Mouse (Mus musculus) CH12.LX (cell line): ENCODE results near the gene 2410004B18Rik. TPM values are rescaled to one million over a fixed set of nuclear protein-coding genes. Genes with fewer than 3 reads are reported as not detected.
A peak's percentile ranks its signal among the peaks of the same experiment; 100 is the strongest.

Source experiments
- DNase-seq: peaks from one replicate; pipeline ENCODE4 v3.0.0-alpha.2; 2013; ENCODE audit errors: extremely low read depth
- H3K27ac ChIP-seq: 2 replicates; pipeline ENCODE4 v1.5.1; 2012; ENCODE audit warnings: low read depth, mild to moderate bottlenecking, control low read depth, moderate library complexity; ENCODE audit not compliant: insufficient read depth
- H3K27me3 ChIP-seq: replicated peaks from 2 replicates; pipeline ENCODE3; 2012; ENCODE audit warnings: inconsistent platforms
- H3K36me3 ChIP-seq, 2 experiments: replicated peaks in 1 of 2; 2 replicates each; pipeline versions ENCODE3 to v1.6.1; 2012; ENCODE audit warnings: inconsistent platforms in 1 of 2, low read length in 1 of 2, mild to moderate bottlenecking in 1 of 2, mixed read lengths in 1 of 2, moderate library complexity in 1 of 2; ENCODE audit not compliant: control insufficient read depth in 1 of 2, insufficient read depth in 1 of 2
- H3K4me1 ChIP-seq, 2 experiments: 2 replicates each; pipeline ENCODE4 v1.6.1; 2012; ENCODE audit warnings: inconsistent platforms in 1 of 2, moderate library complexity in 1 of 2; ENCODE audit not compliant: insufficient read depth in 2 of 2, control insufficient read depth in 1 of 2
- H3K4me2 ChIP-seq: 2 replicates; pipeline ENCODE4 v1.6.1; 2012; ENCODE audit warnings: low read depth, mild to moderate bottlenecking, control low read depth; ENCODE audit not compliant: poor library complexity, insufficient read depth, severe bottlenecking
- H3K4me3 ChIP-seq, 3 experiments: fragments of 150-350 bp in 1 of 3; sonication (generic) in 1 of 3; replicated peaks in 1 of 3; 2 replicates each; pipeline versions ENCODE3 to v1.5.1; 2011 to 2012; ENCODE audit warnings: low read depth in 2 of 3, low read length in 2 of 3, mild to moderate bottlenecking in 2 of 3, moderate library complexity in 2 of 3, control low read depth in 1 of 3, improper control_type of control experiment in 1 of 3, inconsistent platforms in 1 of 3, mixed read lengths in 1 of 3; ENCODE audit not compliant: poor library complexity in 1 of 3
- H3K79me2 ChIP-seq: replicated peaks from 2 replicates; pipeline ENCODE4 v1.6.1; 2012; ENCODE audit warnings: mild to moderate bottlenecking, moderate library complexity; ENCODE audit not compliant: control insufficient read depth, poor library complexity, insufficient read depth, severe bottlenecking; ENCODE audit errors: extremely low read depth
- H3K9ac ChIP-seq: 2 replicates; pipeline ENCODE4 v1.6.1; 2012; ENCODE audit warnings: low read depth, mild to moderate bottlenecking, control low read depth, moderate library complexity; ENCODE audit not compliant: insufficient read depth
- H3K9me3 ChIP-seq: replicated peaks from 2 replicates; pipeline ENCODE3; 2012; ENCODE audit warnings: low read length, inconsistent platforms, mixed read lengths
- BHLHE40 ChIP-seq: IDR thresholded peaks from 2 replicates; pipeline ENCODE4 v1.6.1; 2011; ENCODE audit warnings: mild to moderate bottlenecking, low read depth, low read length, improper control_type of control experiment
- CHD2 ChIP-seq: IDR thresholded peaks from 2 replicates; pipeline ENCODE4 v1.6.1; 2011; ENCODE audit warnings: low read length, improper control_type of control experiment
- CTCF ChIP-seq, 2 experiments: IDR thresholded peaks in 1 of 2; conservative IDR thresholded peaks in 1 of 2; 2 replicates each; pipeline ENCODE4 v1.5.1; 2011 to 2012; ENCODE audit warnings: low read depth in 2 of 2, low read length in 2 of 2, improper control_type of control experiment in 1 of 2, inconsistent platforms in 1 of 2, mild to moderate bottlenecking in 1 of 2, moderate library complexity in 1 of 2
- E2F4 ChIP-seq: IDR thresholded peaks from 2 replicates; pipeline ENCODE4 v1.6.1; 2011; ENCODE audit warnings: low read depth, low read length, improper control_type of control experiment; ENCODE audit not compliant: insufficient replicate concordance
- ELF1 ChIP-seq: IDR thresholded peaks from 2 replicates; pipeline ENCODE4 v1.6.1; 2014; ENCODE audit warnings: low read depth, mild to moderate bottlenecking, inconsistent platforms, low read length, improper control_type of control experiment
- ETS1 ChIP-seq: conservative IDR thresholded peaks from 2 replicates; pipeline ENCODE4 v1.6.1; 2012; ENCODE audit warnings: low read depth, mild to moderate bottlenecking, inconsistent platforms, low read length, improper control_type of control experiment, moderate library complexity
- GABPA ChIP-seq: IDR thresholded peaks from 2 replicates; pipeline ENCODE4 v1.6.1; 2012; ENCODE audit warnings: low read depth, low read length, improper control_type of control experiment, inconsistent platforms; ENCODE audit not compliant: insufficient replicate concordance
- HCFC1 ChIP-seq: IDR thresholded peaks from 2 replicates; pipeline ENCODE4 v1.6.1; 2012; ENCODE audit warnings: low read depth, mild to moderate bottlenecking, inconsistent platforms, low read length, improper control_type of control experiment
- IRF4 ChIP-seq: IDR thresholded peaks from 2 replicates; pipeline ENCODE4 v1.6.1; 2014; ENCODE audit warnings: low read depth, mild to moderate bottlenecking, inconsistent platforms, low read length, improper control_type of control experiment
- JUN ChIP-seq: IDR thresholded peaks from 2 replicates; pipeline ENCODE4 v1.6.1; 2011; ENCODE audit warnings: low read depth, mild to moderate bottlenecking, low read length, improper control_type of control experiment, moderate library complexity; ENCODE audit not compliant: insufficient read depth
- KAT2A ChIP-seq: IDR thresholded peaks from 2 replicates; pipeline ENCODE4 v1.6.1; 2012; ENCODE audit warnings: low read length, improper control_type of control experiment, inconsistent platforms; ENCODE audit not compliant: insufficient replicate concordance
- MAFK ChIP-seq: IDR thresholded peaks from 2 replicates; pipeline ENCODE4 v1.6.1; 2011; ENCODE audit warnings: low read length, improper control_type of control experiment; ENCODE audit not compliant: insufficient replicate concordance
- MAX ChIP-seq: IDR thresholded peaks from 2 replicates; pipeline ENCODE4 v1.6.1; 2011; ENCODE audit warnings: low read length, improper control_type of control experiment
- NELFE ChIP-seq: IDR thresholded peaks from 2 replicates; pipeline ENCODE4 v1.6.1; 2011; ENCODE audit warnings: low read depth, low read length, improper control_type of control experiment
- POLR2A ChIP-seq: IDR thresholded peaks from 2 replicates; pipeline ENCODE4 v1.6.1; 2011; ENCODE audit warnings: low read depth, mild to moderate bottlenecking, improper control_type of control experiment, low read length
- RAD21 ChIP-seq: IDR thresholded peaks from 2 replicates; pipeline ENCODE4 v1.6.1; 2011; ENCODE audit warnings: low read depth, mild to moderate bottlenecking, low read length, improper control_type of control experiment, moderate library complexity
- SMC3 ChIP-seq: IDR thresholded peaks from 2 replicates; pipeline ENCODE4 v1.6.1; 2011; ENCODE audit warnings: low read depth, low read length, improper control_type of control experiment
- TBP ChIP-seq: conservative IDR thresholded peaks from 2 replicates; pipeline ENCODE4 v1.6.1; 2011; ENCODE audit warnings: low read depth, low read length, improper control_type of control experiment
- TCF12 ChIP-seq: IDR thresholded peaks from 2 replicates; pipeline ENCODE4 v1.6.1; 2014; ENCODE audit warnings: low read depth, mild to moderate bottlenecking, inconsistent platforms, low read length, improper control_type of control experiment
- UBTF ChIP-seq: IDR thresholded peaks from 2 replicates; pipeline ENCODE4 v1.6.1; 2012; ENCODE audit warnings: low read depth, mild to moderate bottlenecking, inconsistent platforms, low read length, improper control_type of control experiment, moderate library complexity
- USF1 ChIP-seq: IDR thresholded peaks from 2 replicates; pipeline ENCODE4 v1.6.1; 2014; ENCODE audit warnings: low read depth, mild to moderate bottlenecking, inconsistent platforms, low read length, improper control_type of control experiment
- ZC3H11A ChIP-seq: IDR thresholded peaks from 2 replicates; pipeline ENCODE4 v1.6.1; 2012; ENCODE audit warnings: low read depth, mild to moderate bottlenecking, inconsistent platforms, low read length, improper control_type of control experiment
- ZKSCAN1 ChIP-seq: IDR thresholded peaks from 2 replicates; pipeline ENCODE4 v1.6.1; 2012; ENCODE audit warnings: low read depth, inconsistent platforms, low read length, improper control_type of control experiment, borderline replicate concordance
- ZNF384 ChIP-seq: IDR thresholded peaks from 2 replicates; pipeline ENCODE4 v1.6.1; 2012; ENCODE audit warnings: low read depth, low read length, improper control_type of control experiment, inconsistent platforms
- dilution Hi-C: fragments of 300-500 bp; cut with MboI; formaldehyde crosslinking; loops from 2 replicates; pipeline ENCODE4 v1.14.3; 2020; ENCODE audit warnings: low sequenced_read_pairs; ENCODE audit not compliant: extremely low pct_unique_long_range_greater_than_20kb, extremely low pct_ligation_motif_present
- in situ Hi-C: fragments of 300-500 bp; cut with MboI; formaldehyde crosslinking; loops from 3 replicates; pipeline ENCODE4 v1.14.3; 2019; ENCODE audit warnings: low sequenced_read_pairs, low pct_ligation_motif_present, low pct_unique_long_range_greater_than_20kb, mixed read lengths
- polyA plus RNA-seq: library from polyadenylated mRNA; unstranded; fragments of >175 nt; gene quantifications from 2 replicates; pipeline ENCODE4 v1.2.1, GENCODE M21; 2012; ENCODE audit warnings: low read depth; ENCODE audit not compliant: insufficient read length
- total RNA-seq, 2 experiments: library from RNA; depleted of rRNA; stranded (reverse); fragments of 300-350 nt in 1 of 2; fragments of >200 nt in 1 of 2; gene quantifications; 2 replicates each; pipeline ENCODE4 v1.2.3; 2012 to 2014

The 2410004B18Rik gene
- total and polyA plus RNA-seq, 3 experiments, result 51.9 to 138 (median 123) TPM

DNA sequence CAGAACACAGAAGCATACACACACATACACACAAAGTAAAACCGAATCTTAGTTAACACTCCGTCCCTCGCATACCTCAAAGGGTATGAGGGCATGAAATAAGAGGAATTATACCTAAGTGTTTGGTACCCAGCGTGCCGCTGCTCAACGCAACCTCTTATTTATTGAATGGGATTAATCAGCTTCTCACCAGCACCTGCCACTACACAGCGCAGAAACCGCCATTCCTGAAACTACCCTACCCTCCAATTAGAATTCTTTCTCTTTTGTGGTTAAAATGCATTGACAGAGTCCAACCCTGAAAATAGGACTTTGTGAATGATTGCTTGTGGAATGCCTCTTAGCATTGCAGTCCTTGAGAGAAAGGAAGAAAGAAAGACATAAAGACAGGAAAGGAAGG lies 34.3 kb upstream of the 2410004B18Rik start:
- no peaks in the 10 kb centered on the region for H3K9me3 ChIP-seq
- DNase-seq, result no peak
- no peak overlapping the region for H3K4me3 ChIP-seq
- peaks cover 0 to 9% of the 10 kb centered on the region in 2 experiments; a peak in 2 of 4 replicates for H3K4me1 ChIP-seq
- in situ Hi-C loops, result loop anchor here (10.0 to 25.0 kb wide), 2 partner anchors 279 to 491 kb away; no protein-coding TSS in a partner anchor
- no peak overlapping the region for H3K4me2 ChIP-seq
- H3K27ac ChIP-seq, result no peak overlapping the region
- TF ChIP-seq IRF4 (no peak), MAFK (no peak), TBP (no peak), RAD21 (no peak), UBTF (no peak), NELFE (no peak), POLR2A (no peak), SMC3 (no peak), GABPA (no peak), USF1 (no peak), ZNF384 (no peak), ZC3H11A (no peak), TCF12 (no peak), KAT2A (no peak)
- TF ChIP-seq, all 38 proteins: peak for 0
- no peak overlapping the region for H3K9ac ChIP-seq
- H3K79me2 ChIP-seq, result no peaks in the 10 kb centered on the region
- H3K36me3 ChIP-seq, result no peaks in the 10 kb centered on the region
- dilution Hi-C loops, result no loop called here
- no peaks in the 10 kb centered on the region for H3K27me3 ChIP-seq

DNA sequence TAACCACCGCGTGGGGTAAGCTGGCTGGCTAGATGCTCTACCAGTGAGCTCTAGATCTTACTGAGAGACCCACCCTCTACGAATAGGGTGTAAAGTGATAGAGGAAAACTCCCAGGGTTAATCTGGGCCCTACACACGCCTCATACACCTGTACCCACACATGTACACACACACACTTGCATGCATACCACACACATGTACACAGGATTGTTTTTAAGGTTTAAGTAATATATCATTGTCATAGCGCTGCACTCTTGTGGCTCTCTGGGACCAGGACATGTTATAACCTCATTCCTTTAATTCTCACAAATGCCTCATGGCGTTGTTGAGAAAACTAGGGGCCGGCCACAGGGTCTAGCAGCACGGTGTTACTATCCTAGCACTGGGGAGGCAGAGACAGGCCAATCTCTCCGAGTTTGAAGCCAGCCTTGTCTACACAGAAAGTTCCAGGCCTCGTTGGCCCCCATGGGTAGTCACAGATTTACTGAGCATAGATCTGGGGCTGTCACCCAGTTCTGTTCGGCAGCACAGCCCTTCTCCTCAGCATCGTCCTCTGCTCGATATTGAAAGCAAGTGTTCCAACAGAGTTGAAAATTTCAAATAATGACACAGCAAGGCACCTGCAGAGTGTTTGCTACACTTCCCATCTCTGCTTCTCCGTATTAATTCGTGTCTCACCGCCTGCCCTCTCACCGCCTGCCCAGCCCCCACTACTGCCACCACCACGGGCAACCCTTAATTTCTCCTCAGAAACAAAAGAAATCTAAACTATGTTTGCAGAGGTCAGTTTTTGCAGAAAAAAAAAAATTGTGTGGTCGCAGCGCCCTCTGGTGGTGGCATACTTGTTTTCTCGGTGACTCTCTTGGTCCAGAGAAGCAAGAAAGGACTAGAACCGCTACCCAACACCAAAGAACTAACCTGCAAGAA lies 32.7 kb upstream of the 2410004B18Rik start:
- no peaks in the 10 kb centered on the region for H3K36me3 ChIP-seq
- no peak overlapping the region for H3K4me3 ChIP-seq
- TF ChIP-seq CTCF (conservative IDR thresholded peaks at IDR 0.05 in 1 of 2, IDR thresholded peaks at IDR 0.05 in 1 of 2; ENCODE audit: low read depth in 2 of 2, low read length in 2 of 2) (peak; percentile 80 to 98), GABPA (no peak), NELFE (peak; percentile 43; the same call in 1 of the 2 replicates), JUN (no peak), ZKSCAN1 (no peak), MAX (no peak), ZNF384 (peak; percentile 93), E2F4 (no peak), TCF12 (0 out of 2 replicates have a peak, but pooled peaks have one; percentile 38), SMC3 (peak; percentile 97), ELF1 (no peak), HCFC1 (no peak), IRF4 (peak; percentile 59; the same call in 1 of the 2 replicates), MAFK (no peak), BHLHE40 (no peak), ZC3H11A (peak; percentile 83), ETS1 (no peak), RAD21 (peak; percentile 100), CHD2 (no peak)
- in situ Hi-C loops, result loop anchor here (10.0 to 25.0 kb wide), 2 partner anchors 280 to 493 kb away; no protein-coding TSS in a partner anchor
- H3K4me2 ChIP-seq, result peak overlapping the region; percentile 58; the same call in 1 of the 2 replicates
- no peaks in the 10 kb centered on the region for H3K9me3 ChIP-seq
- no peaks in the 10 kb centered on the region for H3K79me2 ChIP-seq
- H3K27ac ChIP-seq, result no peak overlapping the region
- DNase-seq, result peak; percentile 77
- H3K27me3 ChIP-seq, result no peaks in the 10 kb centered on the region
- peaks cover 0 to 9% of the 10 kb centered on the region in 2 experiments; a peak in 2 of 4 replicates for H3K4me1 ChIP-seq
- H3K9ac ChIP-seq, result no peak overlapping the region
- dilution Hi-C loops, result no loop called here
